Mouse (Mus musculus): ENCODE data around the gene Shc3.

- no peak for TF ChIP-seq CTCF (IDR thresholded peaks at IDR 0.05; ENCODE audit: control insufficient read depth, insufficient read depth, insufficient read length)
- no peak for TF ChIP-seq MAX (IDR thresholded peaks at IDR 0.05)
- TF ChIP-seq CEBPB (IDR thresholded peaks at IDR 0.05; ENCODE audit: low read depth), result no peak
- TF ChIP-seq MYOD1 (IDR thresholded peaks at IDR 0.05; ENCODE audit: control insufficient read depth, insufficient read length, low read depth), result no peak
- TF ChIP-seq MYOG (IDR thresholded peaks at IDR 0.05; ENCODE audit: control insufficient read depth, extremely low read depth, insufficient read length), result no peak
- TF ChIP-seq FOSL1 (IDR thresholded peaks at IDR 0.05; ENCODE audit: insufficient read depth, low read length, poor library complexity, severe bottlenecking), result no peak
- no peak for TF ChIP-seq USF1 (IDR thresholded peaks at IDR 0.05; ENCODE audit: low read depth)
These were observed 89.4 kb downstream of the Shc3 start for GRCm38 (mm10) chr13:51479826-51480225.

Data from C2C12 (cell line).